Mouse (Mus musculus) lung, postnatal 10 days (tissue): ENCODE results near the gene Smarca4.
"Not testable (repeated sequence)": the region's sequence is repeated elsewhere in the genome, so short reads cannot be mapped to it uniquely, and the experiment has no call there.

ENCODE experiments used
- DNase-seq: peaks from one replicate; pipeline ENCODE4 v3.0.0; 2021

Gene Smarca4

GRCm38 (mm10) chr9:21668946-21669345, 53.0 kb downstream of the Smarca4 start:
- DNase-seq, result no peak

GRCm38 (mm10) chr9:21670354-21670753, 54.4 kb downstream of the Smarca4 start:
- DNase-seq, result no peak

- no peak for DNase-seq
These were observed 55.8 kb downstream of the Smarca4 start for GRCm38 (mm10) chr9:21671753-21672152.

- DNase-seq, result no peak
These were observed 61.7 kb downstream of the Smarca4 start for GRCm38 (mm10) chr9:21677706-21678105.

- no peak for DNase-seq
These were observed 64.5 kb downstream of the Smarca4 start for GRCm38 (mm10) chr9:21680448-21680847.

GRCm38 (mm10) chr9:21682827-21683226, 66.9 kb downstream of the Smarca4 start:
- no peak for DNase-seq

GRCm38 (mm10) chr9:21683897-21684296, 67.9 kb downstream of the Smarca4 start:
- DNase-seq, result no peak

GRCm38 (mm10) chr9:21688554-21688953, 72.6 kb downstream of the Smarca4 start:
- DNase-seq, result no peak

GRCm38 (mm10) chr9:21690031-21690430, 74.1 kb downstream of the Smarca4 start:
- no peak for DNase-seq

GRCm38 (mm10) chr9:21691862-21692261, 75.9 kb downstream of the Smarca4 start:
- peak; percentile 56 for DNase-seq

- DNase-seq, result no peak
These were observed 76.5 kb downstream of the Smarca4 start for GRCm38 (mm10) chr9:21692491-21692890.

GRCm38 (mm10) chr9:21694071-21694470, 78.1 kb downstream of the Smarca4 start:
- no peak for DNase-seq

GRCm38 (mm10) chr9:21695229-21695792, 79.3 kb downstream of the Smarca4 start:
- no peak for DNase-seq

GRCm38 (mm10) chr9:21697121-21697520, 81.2 kb downstream of the Smarca4 start:
- no peak for DNase-seq

GRCm38 (mm10) chr9:21699280-21699679, 83.3 kb downstream of the Smarca4 start:
- not testable (repeated sequence) for DNase-seq

- DNase-seq, result no peak
These were observed 85.1 kb downstream of the Smarca4 start for GRCm38 (mm10) chr9:21701091-21701490.

GRCm38 (mm10) chr9:21703494-21703893, 87.5 kb downstream of the Smarca4 start:
- no peak for DNase-seq

- no peak for DNase-seq
These were observed 90.1 kb downstream of the Smarca4 start for GRCm38 (mm10) chr9:21706085-21706484.

- DNase-seq, result no peak
These were observed 90.8 kb downstream of the Smarca4 start for GRCm38 (mm10) chr9:21706586-21707265.

- no peak for DNase-seq
These were observed 93.4 kb downstream of the Smarca4 start for GRCm38 (mm10) chr9:21709340-21709739.

GRCm38 (mm10) chr9:21715298-21715697, 99.3 kb downstream of the Smarca4 start:
- DNase-seq, result peak; percentile 23

- DNase-seq, result no peak
These were observed 101.0 kb downstream of the Smarca4 start for GRCm38 (mm10) chr9:21717015-21717414.

- no peak for DNase-seq
These were observed 105.1 kb downstream of the Smarca4 start for GRCm38 (mm10) chr9:21721036-21721435.

GRCm38 (mm10) chr9:21723377-21724146, 107.6 kb downstream of the Smarca4 start, which contains the start of gene Ldlr:
Gene Ldlr, plus strand, starts transcription at chr9:21723483.
- peak; percentile 97 for DNase-seq
